Mouse (Mus musculus) adrenal gland, postnatal 14 days (tissue): ENCODE measurements at regions not wholly inside any gene's neighbourhood (a gene's known extent, or its start where the extent isn't known, plus 50 kb on each side); places are given as distances from the start of the nearest gene placed in this dataset.
"Not testable (repeated sequence)": the region's sequence is repeated elsewhere in the genome, so short reads cannot be mapped to it uniquely, and the experiment has no call there.

Experiments
- DNase-seq: peaks from one replicate; pipeline ENCODE4 v3.0.0; 2021; ENCODE audit warnings: mixed read lengths

DNA sequence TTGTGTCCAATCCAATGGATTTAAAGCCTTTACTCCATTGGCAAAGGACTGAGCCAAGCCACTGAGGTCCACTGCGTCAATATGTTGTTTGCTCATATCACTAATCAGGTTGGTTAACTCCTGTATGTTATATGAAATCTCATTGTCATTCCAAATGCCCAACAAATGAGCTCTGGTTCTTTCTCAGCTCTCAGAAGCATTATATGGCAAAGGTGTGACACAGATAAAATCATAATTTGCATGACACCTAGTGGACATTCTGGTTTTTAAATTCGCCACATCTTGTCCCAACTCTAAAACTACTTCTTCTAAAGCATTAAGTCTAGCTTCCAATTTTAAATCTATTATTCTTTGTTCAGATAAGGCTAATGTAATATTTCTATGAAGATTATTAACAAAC lies 1035.1 kb upstream of the Sel1l start:
- not testable (repeated sequence) for DNase-seq

DNA sequence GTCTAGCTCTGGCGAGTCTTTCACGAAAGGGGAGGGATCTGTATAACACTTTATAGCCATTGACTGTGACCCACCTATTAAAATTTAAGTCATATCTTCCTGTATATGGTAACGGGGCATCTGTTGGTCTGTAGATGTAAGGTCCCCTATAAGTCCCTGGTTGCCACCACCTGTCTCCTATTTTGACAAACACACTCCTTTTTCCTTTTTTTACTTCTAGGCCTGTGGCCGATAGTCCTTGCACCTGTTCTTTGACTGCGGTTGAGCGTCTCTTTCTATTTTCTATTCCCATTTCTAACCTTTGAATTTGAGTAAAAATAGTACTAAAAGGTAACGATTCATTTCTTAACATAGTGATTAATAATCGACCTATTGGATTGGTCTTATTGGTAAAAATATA lies 1034.1 kb upstream of the Sel1l start:
- DNase-seq = not testable (repeated sequence)

DNA sequence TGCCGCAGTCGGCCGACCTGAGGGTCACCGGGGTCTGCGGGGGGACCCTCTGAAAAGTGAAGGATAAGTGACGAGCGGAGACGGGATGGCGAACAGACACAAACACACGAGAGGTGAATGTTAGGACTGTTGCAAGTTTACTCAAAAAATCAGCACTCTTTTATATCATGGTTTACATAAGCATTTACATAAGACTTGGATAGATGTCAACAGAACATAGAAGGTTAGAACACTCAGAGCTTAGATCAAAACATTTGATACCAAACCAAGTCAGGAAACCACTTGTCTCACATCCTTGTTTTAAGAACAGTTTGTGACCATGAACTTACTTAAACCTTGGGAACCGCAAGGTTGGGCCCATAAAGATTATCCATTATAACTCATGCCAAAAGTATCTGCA lies 1033.6 kb upstream of the Sel1l start:
- not testable (repeated sequence) for DNase-seq

GRCm38 (mm10) chr12:92873602-92874001 lies 1024.6 kb upstream of the Sel1l start:
- DNase-seq = no peak

DNA sequence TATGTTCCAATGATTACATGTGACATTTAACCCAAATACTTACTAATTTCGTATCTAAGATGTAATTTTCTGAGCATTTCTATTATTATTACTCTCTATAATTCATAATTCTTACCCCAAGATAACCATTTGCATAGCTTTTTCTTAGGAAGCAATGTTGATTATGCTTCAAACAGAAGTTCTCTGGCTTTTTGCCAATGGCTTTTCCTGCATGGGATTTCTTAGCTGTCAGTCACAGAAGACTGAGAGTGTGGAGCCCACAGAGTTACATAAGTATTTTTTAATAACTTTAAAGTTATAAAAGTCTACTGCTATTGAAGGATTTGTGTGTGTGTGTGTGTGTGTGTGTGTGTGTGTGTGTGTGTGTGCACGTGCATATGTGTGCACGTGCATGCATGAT lies 1020.4 kb upstream of the Sel1l start:
- DNase-seq = no peak

GRCm38 (mm10) chr12:92823090-92823786 lies 974.3 kb upstream of the Sel1l start:
- no peak for DNase-seq

DNA sequence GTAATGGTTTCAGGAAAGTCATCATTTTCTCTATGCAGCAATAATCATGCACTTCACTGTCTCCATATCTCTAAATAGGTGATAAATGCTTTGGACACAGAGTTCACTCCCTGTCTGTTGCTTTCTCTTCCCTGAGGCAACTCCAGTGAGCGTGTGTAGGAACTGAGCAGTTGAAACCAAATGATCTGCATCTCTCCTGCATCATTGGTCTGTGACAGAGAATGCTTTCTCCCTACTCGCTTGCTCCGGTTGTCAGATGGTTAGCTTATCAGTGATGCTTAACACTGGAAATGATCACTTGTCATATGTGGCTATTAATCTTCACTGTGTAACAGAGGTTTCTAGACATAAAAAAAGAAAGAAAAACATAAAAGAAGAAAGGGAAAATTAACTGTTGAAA lies 969.7 kb upstream of the Sel1l start:
- no peak for DNase-seq

GRCm38 (mm10) chr12:92801121-92801520 lies 952.2 kb upstream of the Sel1l start:
- DNase-seq = no peak

DNA sequence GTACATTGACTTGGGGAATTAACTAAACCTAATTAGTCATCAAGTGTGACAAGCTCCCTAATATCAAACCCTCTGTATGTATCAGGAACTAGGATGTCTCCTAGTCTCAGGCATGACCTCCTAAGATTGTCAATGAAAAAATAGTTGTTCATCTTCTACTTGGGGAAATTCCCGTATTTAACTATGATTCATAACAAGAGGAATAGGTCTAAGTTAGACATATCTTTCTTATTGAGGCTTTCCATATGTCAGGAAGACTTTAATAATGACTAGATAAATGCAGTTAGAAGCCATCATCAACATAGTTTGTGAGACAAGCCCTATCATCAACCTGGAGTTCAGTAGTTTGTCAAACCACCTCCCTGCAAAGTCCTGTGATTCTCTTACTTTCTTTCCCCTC lies 934.4 kb upstream of the Sel1l start:
- DNase-seq = no peak

GRCm38 (mm10) chr12:92779695-92780292 lies 930.8 kb upstream of the Sel1l start:
- no peak for DNase-seq

- no peak for DNase-seq
Observed at GRCm38 (mm10) chr12:92775668-92776067, 926.7 kb upstream of the Sel1l start.

DNA sequence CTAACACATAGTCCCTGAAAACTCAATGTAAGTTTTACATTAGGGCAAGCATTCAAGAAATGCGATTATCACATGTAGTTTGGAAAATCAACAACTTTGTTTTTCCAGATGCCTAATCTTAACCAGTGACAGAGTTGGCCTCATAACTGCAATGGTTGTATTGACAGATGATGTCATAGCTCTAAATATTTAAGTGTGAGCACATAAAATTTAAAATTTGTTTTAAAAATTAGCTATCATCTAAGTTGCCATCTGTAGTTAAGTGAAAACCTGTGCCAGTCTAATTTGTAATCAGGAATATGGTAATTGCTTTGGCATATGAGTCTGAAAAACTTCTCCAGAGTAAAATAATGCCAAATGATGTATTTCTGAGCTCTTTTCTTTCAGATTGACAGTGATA lies 899.6 kb upstream of the Sel1l start:
- DNase-seq = no peak

- no peak for DNase-seq
Observed at GRCm38 (mm10) chr12:92740818-92741217, 891.9 kb upstream of the Sel1l start.

- DNase-seq = no peak
Observed at GRCm38 (mm10) chr12:92739196-92739595, 890.2 kb upstream of the Sel1l start.

GRCm38 (mm10) chr12:92737623-92738370 lies 888.8 kb upstream of the Sel1l start:
- peak; percentile 8 for DNase-seq

DNA sequence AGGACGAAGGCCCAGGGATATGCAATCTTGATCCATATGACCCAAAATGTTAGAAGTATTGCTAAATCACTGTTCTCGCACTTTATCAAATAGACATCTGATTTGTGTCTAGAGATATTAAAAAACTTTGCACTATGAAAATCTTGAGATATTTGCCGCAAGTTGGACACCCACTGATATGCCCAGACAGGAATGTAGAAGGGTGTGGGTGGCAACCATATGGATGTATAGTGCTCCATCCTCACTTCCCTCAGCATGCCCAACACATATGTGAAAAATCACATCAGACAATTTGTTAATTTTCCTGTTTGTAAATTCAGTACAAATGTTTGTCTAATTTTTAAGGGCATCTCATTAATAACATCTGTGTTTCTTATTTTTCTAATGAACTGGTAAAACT lies 874.1 kb upstream of the Sel1l start:
- no peak for DNase-seq

DNA sequence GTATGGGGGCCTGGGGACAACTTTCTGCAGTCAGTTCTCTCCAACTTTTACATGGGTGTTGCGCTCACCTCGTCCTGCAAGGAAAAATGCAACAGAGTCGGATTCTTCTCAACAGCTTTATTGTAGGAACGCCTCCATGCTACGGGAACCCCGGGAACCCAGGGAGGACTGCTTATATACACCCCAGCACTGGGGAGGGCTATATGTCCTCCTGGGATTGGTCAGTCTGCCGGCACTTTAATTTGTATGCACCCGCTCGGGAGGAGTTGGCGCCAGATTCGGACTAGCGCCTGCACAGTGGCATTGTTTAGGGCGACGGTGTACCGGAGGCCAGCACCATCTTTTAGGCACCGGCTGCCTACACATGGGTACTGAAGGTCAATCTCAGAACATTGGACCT lies 864.5 kb upstream of the Sel1l start:
- no peak for DNase-seq

DNA sequence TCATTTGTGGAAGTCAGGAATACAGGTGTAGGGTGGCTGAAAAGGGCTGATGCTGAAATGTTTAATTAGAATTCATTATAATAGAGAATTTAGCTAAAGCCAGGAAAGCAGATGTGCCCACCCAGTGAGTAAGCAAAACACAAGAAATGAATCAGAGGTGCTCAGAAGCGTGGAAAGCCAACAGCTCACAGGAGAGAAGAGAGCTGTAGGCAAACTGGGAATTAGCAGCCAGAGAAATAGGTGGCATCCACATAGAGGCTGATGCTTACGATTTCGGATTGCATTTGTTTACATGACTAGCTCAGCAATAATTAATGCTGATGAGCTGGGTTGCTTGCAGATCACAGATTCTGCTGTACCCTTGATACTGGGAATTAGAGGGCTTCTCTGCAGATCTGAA lies 859.5 kb upstream of the Sel1l start:
- no peak for DNase-seq

- no peak for DNase-seq
Observed at GRCm38 (mm10) chr12:92703731-92704130, 854.8 kb upstream of the Sel1l start.

- DNase-seq = no peak
Observed at GRCm38 (mm10) chr12:92692956-92693355, 844.0 kb upstream of the Sel1l start.

GRCm38 (mm10) chr12:92672396-92672795 lies 823.4 kb upstream of the Sel1l start:
- DNase-seq = no peak

DNA sequence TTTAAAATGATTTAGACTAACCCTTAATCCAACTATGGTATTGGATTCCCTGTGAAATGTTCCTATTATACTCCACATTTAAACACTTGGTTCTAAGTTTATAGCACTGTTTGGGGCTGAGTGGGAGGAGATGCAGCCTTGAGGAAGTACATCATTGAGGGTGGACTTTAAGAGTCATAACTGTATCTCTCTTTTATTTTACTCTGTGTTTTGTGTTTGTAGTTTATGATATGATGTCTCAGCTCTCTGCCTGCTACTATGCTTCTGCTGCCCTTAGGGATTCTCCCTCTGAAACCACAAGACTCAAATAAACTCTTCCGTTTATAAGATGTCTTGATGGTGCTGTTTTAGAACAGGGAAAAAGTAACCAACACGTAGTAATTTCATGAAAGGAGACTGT lies 797.7 kb upstream of the Sel1l start:
- no peak for DNase-seq

- DNase-seq = no peak
Observed at GRCm38 (mm10) chr12:92645006-92645624, 796.2 kb upstream of the Sel1l start.
